Mouse (Mus musculus): ENCODE data around the gene Nkpd1.

- TF ChIP-seq CTCF (IDR thresholded peaks at IDR 0.05; ENCODE audit: low read depth, low read length): no peak
- no peak for TF ChIP-seq POLR2A (IDR thresholded peaks at IDR 0.05; ENCODE audit: borderline replicate concordance, low read depth, low read length)
Observed at GRCm38 (mm10) chr7:19498326-19498725, 19.3 kb upstream of the Nkpd1 start.
